Mouse (Mus musculus): ENCODE data around the gene Brca2. TPM values are rescaled to one million over a fixed set of nuclear protein-coding genes. Genes with fewer than 3 reads are reported as not detected.

The Brca2 gene
- total and polyA plus RNA-seq, 2 experiments from 2014 or later, result 9.4 to 10.7 TPM

- no peak overlapping the region for H3K4me3 ChIP-seq (ENCODE audit: low read depth, low read length)
- 64% methylated on average over 11 of the region's 11 CpGs for WGBS
These were observed 48.2 kb downstream of the Brca2 start for GRCm38 (mm10) chr5:150570496-150571219.

GRCm38 (mm10) chr5:150574403-150574802 is 52.0 kb downstream of the Brca2 start:
- Histone ChIP-seq H3K27me3 (ENCODE audit: insufficient read depth, low read length) (no peaks in the 10 kb centered on the region), H3K9ac (replicated peaks; ENCODE audit: low read length, poor library complexity, severe bottlenecking) (no peak overlapping the region), H3K4me2 (ENCODE audit: low read depth, low read length, poor library complexity, severe bottlenecking) (no peak overlapping the region), H3K9me3 (ENCODE audit: low read length) (no peaks in the 10 kb centered on the region), H3K4me1 (ENCODE audit: insufficient read depth, low read length) (no peaks in the 10 kb centered on the region), H3K27ac (ENCODE audit: low read depth, low read length) (no peak overlapping the region), H3K36me3 (ENCODE audit: insufficient read depth, low read length) (peaks cover 10% of the 10 kb centered on the region), H3K4me3 (ENCODE audit: low read depth, low read length) (no peak overlapping the region)
- TF ChIP-seq CTCF (IDR thresholded peaks at IDR 0.05), result no peak
- ATAC-seq (ENCODE audit: low FRiP score) (no peak), DNase-seq (ENCODE audit: low spot score) (no peak)
- 94% methylated on average over 3 of the region's 3 CpGs for WGBS

More at GRCm38 (mm10) chr5:150570496-150571219, 48.2 kb downstream of the Brca2 start:
- peak; percentile 77 for DNase-seq (ENCODE audit: low spot score)
- Histone ChIP-seq H3K36me3 (ENCODE audit: insufficient read depth, low read length) (peaks cover 18% of the 10 kb centered on the region), H3K4me1 (ENCODE audit: insufficient read depth, low read length) (no peaks in the 10 kb centered on the region), H3K9ac (replicated peaks; ENCODE audit: low read length, poor library complexity, severe bottlenecking) (no peak overlapping the region), H3K27me3 (ENCODE audit: insufficient read depth, low read length) (no peaks in the 10 kb centered on the region), H3K4me2 (ENCODE audit: low read depth, low read length, poor library complexity, severe bottlenecking) (no peak overlapping the region), H3K27ac (ENCODE audit: low read depth, low read length) (no peak overlapping the region), H3K9me3 (ENCODE audit: low read length) (no peaks in the 10 kb centered on the region)
- no peak for TF ChIP-seq CTCF (IDR thresholded peaks at IDR 0.05)
- ATAC-seq (ENCODE audit: low FRiP score), result no peak

DNA sequence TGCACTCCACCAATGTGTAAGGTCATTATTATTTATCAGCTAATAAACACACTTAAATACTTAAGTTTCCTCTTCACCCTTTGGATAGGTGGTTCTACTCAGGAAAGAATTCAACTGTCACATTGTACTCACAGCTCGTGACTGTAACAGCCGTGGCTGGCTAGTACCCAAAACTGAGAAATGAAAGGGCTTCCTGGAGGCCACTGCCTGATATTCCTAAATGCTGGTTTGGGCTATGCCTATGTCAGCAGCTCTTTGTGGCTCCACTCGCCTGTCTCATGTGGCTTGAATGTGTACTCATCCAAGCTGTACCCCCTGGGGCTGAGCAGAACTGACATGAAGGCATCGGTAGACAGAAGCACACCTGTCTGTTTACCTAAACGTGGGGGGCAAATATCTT is 52.5 kb downstream of the Brca2 start:
- Histone ChIP-seq H3K9me3 (ENCODE audit: low read length) (no peaks in the 10 kb centered on the region), H3K4me2 (ENCODE audit: low read depth, low read length, poor library complexity, severe bottlenecking) (no peak overlapping the region), H3K9ac (replicated peaks; ENCODE audit: low read length, poor library complexity, severe bottlenecking) (no peak overlapping the region), H3K36me3 (ENCODE audit: insufficient read depth, low read length) (peaks cover 9% of the 10 kb centered on the region), H3K4me1 (ENCODE audit: insufficient read depth, low read length) (no peaks in the 10 kb centered on the region), H3K4me3 (ENCODE audit: low read depth, low read length) (no peak overlapping the region), H3K27ac (ENCODE audit: low read depth, low read length) (no peak overlapping the region), H3K27me3 (ENCODE audit: insufficient read depth, low read length) (no peaks in the 10 kb centered on the region)
- no peak for TF ChIP-seq CTCF (IDR thresholded peaks at IDR 0.05)
- no peak for ATAC-seq (ENCODE audit: low FRiP score)
- DNase-seq (ENCODE audit: low spot score), result no peak
- WGBS, result 81% methylated on average over 5 of the region's 5 CpGs

DNA sequence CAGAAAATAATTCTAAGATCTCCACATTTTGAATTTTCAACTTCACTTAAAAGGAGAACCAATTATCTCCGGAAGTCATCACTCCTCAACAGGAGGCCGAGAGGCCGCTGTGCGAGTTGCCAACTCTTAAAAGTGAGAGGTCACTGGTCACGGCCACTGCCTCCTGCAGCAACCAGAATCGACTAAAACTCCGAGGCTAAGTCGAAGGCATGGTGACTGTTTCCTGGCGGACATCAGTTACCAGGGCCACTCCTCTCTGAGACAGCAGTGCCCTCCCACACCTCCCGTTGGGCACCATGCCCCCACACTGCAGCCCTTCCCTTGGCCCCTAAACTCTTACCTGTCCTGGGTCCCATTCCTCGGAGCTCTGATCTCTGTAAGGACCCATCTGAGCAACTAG is 54.4 kb downstream of the Brca2 start:
- no peak overlapping the region for H3K4me2 ChIP-seq (ENCODE audit: low read depth, low read length, poor library complexity, severe bottlenecking)
- H3K27ac ChIP-seq (ENCODE audit: low read depth, low read length), result no peak overlapping the region
- H3K4me1 ChIP-seq (ENCODE audit: insufficient read depth, low read length), result no peaks in the 10 kb centered on the region
- ATAC-seq (ENCODE audit: low FRiP score), result no peak
- no peak overlapping the region for H3K9ac ChIP-seq (replicated peaks; ENCODE audit: low read length, poor library complexity, severe bottlenecking)
- peaks cover 9% of the 10 kb centered on the region for H3K36me3 ChIP-seq (ENCODE audit: insufficient read depth, low read length)
- TF ChIP-seq CTCF (IDR thresholded peaks at IDR 0.05), result no peak
- no peaks in the 10 kb centered on the region for H3K9me3 ChIP-seq (ENCODE audit: low read length)
- 84% methylated on average over 11 of the region's 11 CpGs for WGBS
- no peak overlapping the region for H3K4me3 ChIP-seq (ENCODE audit: low read depth, low read length)
- DNase-seq (ENCODE audit: low spot score), result no peak
- H3K27me3 ChIP-seq (ENCODE audit: insufficient read depth, low read length), result no peaks in the 10 kb centered on the region

DNA sequence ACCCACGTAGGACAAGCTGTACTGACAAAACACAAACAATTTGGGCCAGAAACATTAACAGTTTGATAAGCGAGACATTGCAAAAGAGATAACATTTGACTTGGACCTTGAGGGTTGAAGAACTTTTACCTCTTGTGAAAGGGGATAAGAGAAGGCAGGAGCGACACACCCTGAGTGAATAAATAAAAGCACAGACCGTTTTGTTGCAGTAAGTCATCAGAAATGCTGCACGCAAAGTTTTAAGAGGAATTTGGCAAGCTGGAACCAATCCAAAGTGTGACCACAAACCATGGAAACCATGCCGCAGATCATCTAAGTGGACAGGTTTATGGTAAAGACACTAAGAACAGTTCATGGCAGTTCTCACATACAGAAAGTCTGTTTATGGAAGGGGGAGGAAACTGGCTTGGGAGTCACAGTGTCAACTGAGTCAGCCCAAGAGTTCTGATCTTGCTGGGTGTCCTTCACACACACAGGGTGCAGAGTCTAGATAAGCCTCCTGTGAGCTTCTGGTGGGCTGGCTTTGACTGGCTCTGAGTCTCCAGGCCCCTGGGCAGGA is 56.3 kb downstream of the Brca2 start:
- Histone ChIP-seq H3K4me2 (ENCODE audit: low read depth, low read length, poor library complexity, severe bottlenecking) (no peak overlapping the region), H3K9ac (replicated peaks; ENCODE audit: low read length, poor library complexity, severe bottlenecking) (no peak overlapping the region), H3K36me3 (ENCODE audit: insufficient read depth, low read length) (0 out of 2 replicates have a peak, but pooled peaks cover 2% of the 10 kb centered on the region), H3K4me3 (ENCODE audit: low read depth, low read length) (no peak overlapping the region), H3K4me1 (ENCODE audit: insufficient read depth, low read length) (no peaks in the 10 kb centered on the region), H3K9me3 (ENCODE audit: low read length) (no peaks in the 10 kb centered on the region), H3K27me3 (ENCODE audit: insufficient read depth, low read length) (no peaks in the 10 kb centered on the region), H3K27ac (ENCODE audit: low read depth, low read length) (no peak overlapping the region)
- ATAC-seq (ENCODE audit: low FRiP score), result no peak
- no peak for TF ChIP-seq CTCF (IDR thresholded peaks at IDR 0.05)
- no peak for DNase-seq (ENCODE audit: low spot score)
- 93% methylated on average over 6 of the region's 6 CpGs for WGBS

DNA sequence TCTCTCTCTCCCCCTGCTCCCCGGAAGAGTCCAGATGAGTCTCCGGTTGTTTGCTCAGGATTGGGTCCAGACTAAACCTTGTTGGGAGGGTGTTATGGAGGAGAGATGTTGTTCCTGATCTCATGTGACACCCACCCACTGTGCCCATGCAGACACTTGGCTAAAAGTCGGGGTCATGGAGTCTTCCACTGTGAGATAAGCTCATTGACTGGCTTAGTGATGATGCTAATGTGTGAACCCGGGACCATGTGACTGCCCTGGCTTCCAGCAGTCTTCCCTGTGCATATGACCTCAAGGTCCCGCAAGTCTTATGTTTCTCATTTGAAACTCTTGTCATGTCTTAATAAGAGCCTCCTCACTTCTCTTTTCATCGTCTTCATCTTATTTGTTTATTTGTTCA is 58.8 kb downstream of the Brca2 start:
- H3K9me3 ChIP-seq (ENCODE audit: low read length), result no peaks in the 10 kb centered on the region
- no peak for TF ChIP-seq CTCF (IDR thresholded peaks at IDR 0.05)
- H3K4me1 ChIP-seq (ENCODE audit: insufficient read depth, low read length), result no peaks in the 10 kb centered on the region
- H3K4me2 ChIP-seq (ENCODE audit: low read depth, low read length, poor library complexity, severe bottlenecking), result no peak overlapping the region
- no peak overlapping the region for H3K4me3 ChIP-seq (ENCODE audit: low read depth, low read length)
- 38% methylated on average over 6 of the region's 6 CpGs for WGBS
- ATAC-seq (ENCODE audit: low FRiP score), result no peak
- H3K36me3 ChIP-seq (ENCODE audit: insufficient read depth, low read length), result no peaks in the 10 kb centered on the region
- DNase-seq (ENCODE audit: low spot score), result peak; percentile 57
- H3K9ac ChIP-seq (replicated peaks; ENCODE audit: low read length, poor library complexity, severe bottlenecking), result no peak overlapping the region
- no peak overlapping the region for H3K27ac ChIP-seq (ENCODE audit: low read depth, low read length)
- no peaks in the 10 kb centered on the region for H3K27me3 ChIP-seq (ENCODE audit: insufficient read depth, low read length)

All from midbrain, postnatal 0 days (tissue).